Mouse (Mus musculus) myocyte (in vitro differentiated cells): Measurements from ENCODE around the gene Smarcc1.

ENCODE experiments used
- CEBPB ChIP-seq: IDR thresholded peaks from 2 replicates; pipeline ENCODE4 v1.6.1; 2011; ENCODE audit warnings: mild to moderate bottlenecking, moderate library complexity; ENCODE audit not compliant: poor library complexity, insufficient read depth, severe bottlenecking
- E2F4 ChIP-seq: IDR thresholded peaks from one replicate; pipeline ENCODE4 v1.6.1; 2011; ENCODE audit warnings: mild to moderate bottlenecking, control low read depth, moderate library complexity; ENCODE audit not compliant: insufficient read depth
- MAX ChIP-seq: IDR thresholded peaks from one replicate; pipeline ENCODE4 v1.6.1; 2011; ENCODE audit warnings: low read depth, mild to moderate bottlenecking, control low read depth
- MYOD1 ChIP-seq, 3 experiments: IDR thresholded peaks; one replicate each; pipeline ENCODE4 v1.6.1; 2011; ENCODE audit warnings: control low read depth in 2 of 3, low read depth in 2 of 3, mild to moderate bottlenecking in 2 of 3, moderate library complexity in 1 of 3; ENCODE audit not compliant: insufficient read length in 2 of 3, control insufficient read depth in 1 of 3
- MYOG ChIP-seq, 3 experiments: IDR thresholded peaks; one replicate each; pipeline ENCODE4 v1.6.1; 2011; ENCODE audit warnings: control low read depth in 2 of 3, low read depth in 2 of 3, mild to moderate bottlenecking in 2 of 3; ENCODE audit not compliant: insufficient read length in 2 of 3, control insufficient read depth in 1 of 3, insufficient read depth in 1 of 3
- POLR2A ChIP-seq: IDR thresholded peaks from one replicate; pipeline ENCODE4 v1.6.1; 2011; ENCODE audit warnings: low read depth, mild to moderate bottlenecking, control low read depth, moderate library complexity; ENCODE audit not compliant: insufficient read length
- POLR2AphosphoS2 ChIP-seq: IDR thresholded peaks from one replicate; pipeline ENCODE4 v1.6.1; 2011; ENCODE audit warnings: low read depth, control low read depth; ENCODE audit not compliant: insufficient read length
- TCF12 ChIP-seq: IDR thresholded peaks from one replicate; pipeline ENCODE4 v1.6.1; 2011; ENCODE audit warnings: mild to moderate bottlenecking, control low read depth; ENCODE audit not compliant: poor library complexity, insufficient read depth, severe bottlenecking
- TCF3 ChIP-seq: IDR thresholded peaks from one replicate; pipeline ENCODE4 v1.6.1; 2011; ENCODE audit warnings: low read depth, control low read depth; ENCODE audit not compliant: insufficient read length
- USF1 ChIP-seq: IDR thresholded peaks from one replicate; pipeline ENCODE4 v1.6.1; 2011; ENCODE audit warnings: low read depth, mild to moderate bottlenecking, control low read depth, moderate library complexity

- TF ChIP-seq MYOG (IDR thresholded peaks at IDR 0.05; ENCODE audit: control insufficient read depth in 1 of 3, insufficient read depth in 1 of 3, insufficient read length in 2 of 3, low read depth in 2 of 3) = no peak
- no peak for TF ChIP-seq MYOD1 (IDR thresholded peaks at IDR 0.05; ENCODE audit: control insufficient read depth in 1 of 3, insufficient read length in 2 of 3, low read depth in 2 of 3)
- TF ChIP-seq E2F4 = no peak
- no peak for TF ChIP-seq POLR2A
- no peak for TF ChIP-seq TCF12
- TF ChIP-seq MAX = no peak
- TF ChIP-seq CEBPB = no peak
- no peak for TF ChIP-seq POLR2AphosphoS2
- TF ChIP-seq USF1 = no peak
- no peak for TF ChIP-seq TCF3
Measured at GRCm38 (mm10) chr9:110287321-110287924, 169.9 kb downstream of the Smarcc1 start.
